Mouse (Mus musculus): ENCODE measurements around the gene Esr1. TPM values are rescaled to one million over a fixed set of nuclear protein-coding genes. Genes with fewer than 3 reads are reported as not detected.
A peak's percentile ranks its signal among the peaks of the same experiment; 100 is the strongest.

Gene Esr1
- total RNA-seq, 2 experiments from 2014 or later = 30.6 to 46.5 TPM

- TF ChIP-seq CTCF (IDR thresholded peaks at IDR 0.05) = no peak
- DNase-seq = no peak
- intact Hi-C loops (cut with DNase I) = no loop called here
- Histone ChIP-seq H3K4me3 (no peak overlapping the region), H3K27ac (peak overlapping the region; percentile 57; the same call in 1 of the 2 replicates)
Observed at GRCm38 (mm10) chr10:5045213-5045612, 433.8 kb downstream of the Esr1 start.

GRCm38 (mm10) chr10:5045671-5046070 lies 434.3 kb downstream of the Esr1 start:
- DNase-seq = no peak
- Histone ChIP-seq H3K4me3 (no peak overlapping the region), H3K27ac (peak overlapping the region; percentile 57; the same call in 1 of the 2 replicates)
- intact Hi-C loops (cut with DNase I) = no loop called here
- no peak for TF ChIP-seq CTCF (IDR thresholded peaks at IDR 0.05)

Other genes starting within 250 kb of the Esr1 start
- gene Zbtb2, start 223.5 kb upstream of the Esr1 start, total RNA-seq (2021) = 1 to 10 TPM; 4.9 to 7.1 TPM
- 10 to 100 TPM; 31.8 to 55.6 TPM for gene Rmnd1, start 179.2 kb upstream of the Esr1 start, total RNA-seq (2021)
- gene Armt1, start 179.1 kb upstream of the Esr1 start, total RNA-seq (2021) = 10 to 100 TPM; 15.5 to 15.6 TPM
- under 1 TPM; 0.46 to 0.67 TPM for gene Ccdc170, start 129.1 kb upstream of the Esr1 start, total RNA-seq (2021)

All from gastrocnemius, adult 2 months (tissue).